Comparison of ENCODE assay signal across 8 mouse cellular contexts in the genomic region with DNA sequence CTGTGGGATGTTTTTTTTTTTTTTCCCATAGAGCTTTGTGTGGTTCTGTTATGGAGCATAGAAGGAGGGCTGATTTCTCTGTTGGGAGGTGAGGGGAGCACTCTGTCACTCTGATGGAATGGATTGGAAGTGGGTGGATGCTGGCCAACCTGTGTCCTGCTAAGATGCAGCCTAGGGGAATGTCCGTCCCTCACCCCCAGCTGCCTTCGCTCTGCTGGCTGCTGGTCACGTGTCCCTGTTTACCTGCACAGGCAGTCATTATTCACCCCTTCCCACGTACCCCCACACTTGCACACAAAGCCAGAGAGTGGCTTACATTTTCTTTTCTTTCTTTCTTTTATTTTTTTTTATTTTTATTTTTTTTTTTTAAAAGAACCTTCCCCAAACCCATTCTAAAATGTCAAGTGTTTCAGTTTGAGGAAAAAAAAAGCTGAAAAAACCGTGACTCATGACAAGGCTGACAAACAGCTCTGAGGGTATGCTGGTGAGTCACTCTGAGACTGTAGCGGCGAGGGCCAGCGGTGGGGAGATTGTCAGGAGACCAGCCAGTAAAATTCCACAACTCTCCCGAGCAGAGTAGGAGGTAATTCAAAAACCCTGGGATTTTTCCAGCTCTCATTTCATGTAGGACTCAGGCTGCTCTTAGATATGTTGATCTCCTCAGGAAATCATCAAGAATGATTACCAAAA.
DNase-seq lines count a peak whose midpoint lies in the region; ATAC-seq and TF ChIP-seq lines count a peak whose summit lies in the region.
"Had no signal": no experiment of that assay in that cellular context is flagged by ENCODE, and none has a peak within 500 bp of the region (broad histone marks: within the 10 kb centered on the region; RNA-seq: fewer than 3 reads in every experiment).

No protein-coding gene starts in this region.

- DNase-seq in Muller cell, postnatal 12 days (ENCODE audit: inconsistent ontology term) = peak; percentile 93
- DNase-seq in brain, embryonic 14.5 days (ENCODE audit: low read depth) = peak; percentile 86
- DNase-seq in hindbrain, postnatal 0 days (ENCODE audit: low spot score) = peak; percentile 81
- DNase-seq in left cerebral cortex, adult 2 months (ENCODE audit: extremely low spot score in 1 of 2, low spot score in 2 of 2) = peak; percentile 63 to 73
- no peak for DNase-seq in natural killer cell, adult 2 months (ENCODE audit: low spot score in 2 of 2)

- peak; percentile 66 for ATAC-seq in forebrain, embryonic 15.5 days (replicated peaks)
- peak; percentile 84 for ATAC-seq in hindbrain, postnatal 0 days
- ATAC-seq in neural tube, embryonic 12.5 days (ENCODE audit: low FRiP score, low read depth) = peak; percentile 64; the same call in 1 of the 2 replicates

- no peaks in the 10 kb centered on the region; the same call in 1 of the 2 replicates for H3K9me3 ChIP-seq in forebrain, embryonic 15.5 days
- H3K9me3 ChIP-seq in hindbrain, postnatal 0 days (ENCODE audit: low read length) = no peaks in the 10 kb centered on the region
- no peaks in the 10 kb centered on the region for H3K9me3 ChIP-seq in neural tube, embryonic 12.5 days

- 0 out of 2 replicates have a peak overlapping the region, but pooled peaks have one; percentile 20 for H3K9ac ChIP-seq in forebrain, embryonic 15.5 days (replicated peaks)
- no peak overlapping the region; the same call in 1 of the 2 replicates for H3K9ac ChIP-seq in hindbrain, postnatal 0 days (replicated peaks; ENCODE audit: low read length)
- no peak overlapping the region for H3K9ac ChIP-seq in neural tube, embryonic 12.5 days

- H3K27me3 ChIP-seq in forebrain, embryonic 15.5 days = no peaks in the 10 kb centered on the region
- H3K27me3 ChIP-seq in hindbrain, postnatal 0 days (ENCODE audit: insufficient read depth, low read length) = no peaks in the 10 kb centered on the region
- H3K27me3 ChIP-seq in neural tube, embryonic 12.5 days (replicated peaks) = no peaks in the 10 kb centered on the region

- intact Hi-C loops in left cerebral cortex, adult 2 months (cut with DNase I) = loop anchor here (1.0 to 2.0 kb wide), 3 partner anchors 32 to 154 kb away; no protein-coding TSS in a partner anchor

- peaks cover 27% of the 10 kb centered on the region for H3K4me1 ChIP-seq in forebrain, embryonic 15.5 days
- H3K4me1 ChIP-seq in hindbrain, postnatal 0 days (ENCODE audit: insufficient read depth, low read length) = peaks cover 7% of the 10 kb centered on the region; the same call in 1 of the 2 replicates
- H3K4me1 ChIP-seq in neural tube, embryonic 12.5 days = peaks cover 17% of the 10 kb centered on the region

- TF ChIP-seq CTCF in brain, embryonic 14.5 days (IDR thresholded peaks at IDR 0.05; ENCODE audit: borderline replicate concordance, extremely low read depth, insufficient read depth, insufficient read length) = no peak
- TF ChIP-seq CTCF in hindbrain, postnatal 0 days (IDR thresholded peaks at IDR 0.05; ENCODE audit: low read depth) = no peak
- TF ChIP-seq CTCF in left cerebral cortex, adult 2 months (IDR thresholded peaks at IDR 0.05) = no peak

- H3K4me3 ChIP-seq in forebrain, embryonic 15.5 days = peak overlapping the region; percentile 4; the same call in 1 of the 2 replicates
- no peak overlapping the region for H3K4me3 ChIP-seq in hindbrain, postnatal 0 days (ENCODE audit: low read length)
- peak overlapping the region; percentile 14; the same call in 1 of the 2 replicates for H3K4me3 ChIP-seq in left cerebral cortex, adult 2 months
- no peak overlapping the region for H3K4me3 ChIP-seq in neural tube, embryonic 12.5 days
- H3K4me3 ChIP-seq: erythroblast, embryonic 14.5 days had no signal

- H3K27ac ChIP-seq in forebrain, embryonic 15.5 days (replicated peaks) = peak overlapping the region; percentile 87
- H3K27ac ChIP-seq in hindbrain, postnatal 0 days = peak overlapping the region; percentile 87
- H3K27ac ChIP-seq in left cerebral cortex, adult 2 months = peak overlapping the region; percentile 78
- peak overlapping the region; percentile 70 for H3K27ac ChIP-seq in neural tube, embryonic 12.5 days

- WGBS in forebrain, embryonic 15.5 days = 2% methylated on average over 9 of the region's 9 CpGs
- WGBS in hindbrain, postnatal 0 days = 2% methylated on average over 9 of the region's 9 CpGs
- 16% methylated on average over 9 of the region's 9 CpGs for WGBS in neural tube, embryonic 12.5 days

- no peaks in the 10 kb centered on the region for H3K36me3 ChIP-seq in forebrain, embryonic 15.5 days
- H3K36me3 ChIP-seq in hindbrain, postnatal 0 days (ENCODE audit: insufficient read depth, low read length) = no peaks in the 10 kb centered on the region
- H3K36me3 ChIP-seq in neural tube, embryonic 12.5 days = no peaks in the 10 kb centered on the region

- no peak for TF ChIP-seq POLR2A in brain, embryonic 14.5 days (IDR thresholded peaks at IDR 0.05; ENCODE audit: borderline replicate concordance, extremely low read depth, insufficient read depth, insufficient read length, poor library complexity, severe bottlenecking)

- H3K4me2 ChIP-seq in forebrain, embryonic 15.5 days (replicated peaks) = peak overlapping the region; percentile 34
- H3K4me2 ChIP-seq in hindbrain, postnatal 0 days (ENCODE audit: low read depth, low read length) = peak overlapping the region; percentile 42
- H3K4me2 ChIP-seq in neural tube, embryonic 12.5 days (replicated peaks) = peak overlapping the region; percentile 45

Comparison
In these comparisons a context has a peak if more than half of its experiments do, and no peak if none do; other contexts are left out.
1. DNase-seq: peak in Muller cell, postnatal 12 days (single experiment), brain, embryonic 14.5 days (single experiment), hindbrain, postnatal 0 days (single experiment) and left cerebral cortex, adult 2 months (2 of 2); none in natural killer cell, adult 2 months (0 of 2).
2. H3K4me3 ChIP-seq: peak in forebrain, embryonic 15.5 days (single experiment) and left cerebral cortex, adult 2 months (single experiment); none in hindbrain, postnatal 0 days (single experiment) and neural tube, embryonic 12.5 days (single experiment).
3. Peak in every context shown above with its lines, with median percentiles within 50 percentile points of each other: ATAC-seq, H3K27ac ChIP-seq and H3K4me2 ChIP-seq.